Mouse (Mus musculus): ENCODE results near the gene Tle4. TPM values are rescaled to one million over a fixed set of nuclear protein-coding genes. Genes with fewer than 3 reads are reported as not detected.

Tle4 gene
- polyA plus RNA-seq, 1 experiment from 2014 or later = 33.9 TPM

GRCm38 (mm10) chr19:14547133-14547842, 50.6 kb downstream of the Tle4 start:
- Histone ChIP-seq H3K4me2 (no peak overlapping the region), H3K9ac (no peak overlapping the region), H3K36me3 (no peaks in the 10 kb centered on the region), H3K27me3 (no peaks in the 10 kb centered on the region), H3K27ac (replicated peaks) (no peak overlapping the region), H3K4me3 (no peak overlapping the region), H3K4me1 (replicated peaks) (peaks cover 13% of the 10 kb centered on the region), H3K9me3 (no peaks in the 10 kb centered on the region)
- WGBS = 91% methylated on average over 8 of the region's 8 CpGs
- no peak for ATAC-seq (ENCODE audit: low read depth)

DNA sequence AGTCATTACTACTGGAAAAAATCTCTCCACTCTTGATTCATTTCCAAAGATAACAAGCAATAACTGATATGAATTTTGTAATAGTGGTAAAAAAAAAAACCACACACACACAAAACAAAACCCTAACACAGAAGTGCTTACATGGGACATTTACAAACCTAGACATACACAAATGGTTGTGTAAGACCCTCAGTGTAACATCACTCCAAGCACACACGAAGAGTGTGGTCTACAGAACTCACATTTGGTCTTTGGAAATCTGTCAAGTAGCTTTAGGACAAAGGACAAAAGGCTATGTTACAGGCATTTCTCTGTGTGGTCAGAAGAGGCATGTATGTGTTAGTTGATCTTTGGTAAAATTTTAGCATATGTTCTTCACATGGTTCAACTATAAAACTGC, 52.4 kb downstream of the Tle4 start:
- no peak overlapping the region for H3K27ac ChIP-seq (replicated peaks)
- no peak overlapping the region for H3K4me3 ChIP-seq
- no peaks in the 10 kb centered on the region for H3K36me3 ChIP-seq
- WGBS = 83% methylated on average over 1 of the region's 1 CpGs
- no peaks in the 10 kb centered on the region for H3K27me3 ChIP-seq
- no peak overlapping the region for H3K4me2 ChIP-seq
- peaks cover 23% of the 10 kb centered on the region for H3K4me1 ChIP-seq (replicated peaks)
- no peak overlapping the region for H3K9ac ChIP-seq
- H3K9me3 ChIP-seq = no peaks in the 10 kb centered on the region
- no peak for ATAC-seq (ENCODE audit: low read depth)

- H3K9ac ChIP-seq = no peak overlapping the region
- no peak overlapping the region for H3K4me2 ChIP-seq
- H3K27me3 ChIP-seq = no peaks in the 10 kb centered on the region
- ATAC-seq (ENCODE audit: low read depth) = no peak
- H3K4me1 ChIP-seq (replicated peaks) = peaks cover 23% of the 10 kb centered on the region
- H3K4me3 ChIP-seq = no peak overlapping the region
- H3K27ac ChIP-seq (replicated peaks) = no peak overlapping the region
- no peaks in the 10 kb centered on the region for H3K36me3 ChIP-seq
- no peaks in the 10 kb centered on the region for H3K9me3 ChIP-seq
- WGBS = 77% methylated on average over 1 of the region's 1 CpGs
Observed at GRCm38 (mm10) chr19:14543305-14543704, 54.5 kb downstream of the Tle4 start.

GRCm38 (mm10) chr19:14540678-14541077, 57.2 kb downstream of the Tle4 start:
- no peaks in the 10 kb centered on the region for H3K9me3 ChIP-seq
- no peaks in the 10 kb centered on the region for H3K36me3 ChIP-seq
- no peak overlapping the region for H3K9ac ChIP-seq
- H3K27me3 ChIP-seq = no peaks in the 10 kb centered on the region
- peaks cover 23% of the 10 kb centered on the region for H3K4me1 ChIP-seq (replicated peaks)
- no peak overlapping the region for H3K27ac ChIP-seq (replicated peaks)
- no peak overlapping the region for H3K4me2 ChIP-seq
- no peak for ATAC-seq (ENCODE audit: low read depth)
- WGBS = 62% methylated on average over 3 of the region's 3 CpGs
- H3K4me3 ChIP-seq = no peak overlapping the region

- Histone ChIP-seq H3K4me2 (no peak overlapping the region), H3K4me3 (no peak overlapping the region), H3K9me3 (no peaks in the 10 kb centered on the region), H3K4me1 (replicated peaks) (peaks cover 5% of the 10 kb centered on the region; the same call in 1 of the 2 replicates), H3K36me3 (no peaks in the 10 kb centered on the region), H3K27me3 (no peaks in the 10 kb centered on the region), H3K9ac (no peak overlapping the region), H3K27ac (replicated peaks) (no peak overlapping the region)
- 90% methylated on average over 2 of the region's 2 CpGs for WGBS
- no peak for ATAC-seq (ENCODE audit: low read depth)
Observed at GRCm38 (mm10) chr19:14536676-14537075, 61.2 kb downstream of the Tle4 start.

GRCm38 (mm10) chr19:14534447-14534846, 63.4 kb downstream of the Tle4 start:
- no peaks in the 10 kb centered on the region for H3K36me3 ChIP-seq

DNA sequence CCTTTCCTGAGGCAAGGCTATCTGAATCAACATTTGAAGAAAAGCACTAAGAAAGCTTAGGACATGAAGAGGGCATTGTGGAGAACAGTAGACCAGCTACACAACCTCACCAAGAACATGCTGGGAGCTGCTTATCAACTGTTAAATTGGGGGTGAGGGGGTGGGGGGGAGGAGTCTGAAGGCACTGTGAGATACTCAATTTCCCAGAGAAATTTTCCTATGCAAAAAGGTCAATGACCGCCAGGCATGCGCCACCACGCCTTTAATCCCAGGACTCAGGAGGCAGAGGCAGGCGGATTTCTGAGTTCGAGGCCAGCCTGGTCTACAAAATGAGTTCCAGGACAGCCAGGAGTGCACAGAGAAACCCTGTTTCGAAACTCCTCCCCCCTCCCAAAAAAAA, 65.0 kb downstream of the Tle4 start:
- Histone ChIP-seq H3K27ac (replicated peaks) (no peak overlapping the region), H3K9ac (no peak overlapping the region), H3K9me3 (no peaks in the 10 kb centered on the region), H3K4me2 (no peak overlapping the region), H3K4me3 (no peak overlapping the region), H3K27me3 (no peaks in the 10 kb centered on the region), H3K36me3 (no peaks in the 10 kb centered on the region), H3K4me1 (replicated peaks) (no peaks in the 10 kb centered on the region)
- ATAC-seq (ENCODE audit: low read depth) = no peak
- 95% methylated on average over 6 of the region's 6 CpGs for WGBS

More at GRCm38 (mm10) chr19:14534447-14534846, 63.4 kb downstream of the Tle4 start:
- H3K4me2 ChIP-seq = no peak overlapping the region
- no peaks in the 10 kb centered on the region for H3K27me3 ChIP-seq
- no peak overlapping the region for H3K27ac ChIP-seq (replicated peaks)
- no peak for ATAC-seq (ENCODE audit: low read depth)
- H3K4me1 ChIP-seq (replicated peaks) = no peaks in the 10 kb centered on the region
- H3K4me3 ChIP-seq = no peak overlapping the region
- H3K9ac ChIP-seq = no peak overlapping the region
- H3K9me3 ChIP-seq = no peaks in the 10 kb centered on the region

DNA sequence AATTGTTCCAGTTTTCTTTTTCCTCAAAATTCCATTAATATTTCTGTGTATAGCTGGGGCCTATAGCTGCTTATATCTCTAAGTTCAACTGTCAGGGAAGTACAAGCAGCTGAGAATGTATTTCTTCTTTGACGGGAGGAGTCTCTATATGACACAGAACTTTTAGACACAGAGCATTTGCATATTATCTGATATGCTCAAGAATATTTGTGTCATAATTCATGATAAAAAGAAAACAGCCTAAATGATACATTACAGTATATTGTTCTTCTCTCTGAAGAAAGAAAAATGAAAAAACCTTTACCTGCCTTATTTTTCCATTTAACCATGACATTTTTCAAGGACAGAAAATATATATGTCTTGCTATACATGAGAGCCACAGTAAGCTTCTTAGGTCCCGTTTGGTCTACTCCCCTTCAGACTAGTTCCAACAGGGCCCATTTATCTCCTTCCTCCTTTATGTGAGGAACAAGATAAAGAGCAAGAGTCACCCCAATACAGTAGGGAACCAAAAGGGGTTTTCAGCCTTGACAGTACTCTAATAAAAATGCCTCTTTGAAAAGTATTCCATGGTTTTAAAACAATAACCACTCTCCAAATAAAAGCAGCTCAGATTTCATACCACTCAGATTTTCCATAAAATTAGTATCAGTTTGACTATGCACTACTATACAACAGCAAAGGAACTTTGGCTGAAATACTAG, 77.6 kb downstream of the Tle4 start:
- Histone ChIP-seq H3K9me3 (no peaks in the 10 kb centered on the region), H3K27ac (replicated peaks) (no peak overlapping the region), H3K4me3 (no peak overlapping the region), H3K4me2 (no peak overlapping the region), H3K9ac (no peak overlapping the region), H3K4me1 (replicated peaks) (peaks cover 15% of the 10 kb centered on the region), H3K36me3 (peaks cover 14% of the 10 kb centered on the region), H3K27me3 (no peaks in the 10 kb centered on the region)
- ATAC-seq (ENCODE audit: low read depth) = no peak
- 73% methylated on average over 2 of the region's 2 CpGs for WGBS

- H3K4me1 ChIP-seq (replicated peaks) = peaks cover 22% of the 10 kb centered on the region
- peaks cover 14% of the 10 kb centered on the region for H3K36me3 ChIP-seq
- no peak overlapping the region for H3K9ac ChIP-seq
- no peak overlapping the region for H3K27ac ChIP-seq (replicated peaks)
- no peaks in the 10 kb centered on the region for H3K27me3 ChIP-seq
- no peaks in the 10 kb centered on the region for H3K9me3 ChIP-seq
- no peak overlapping the region for H3K4me3 ChIP-seq
- ATAC-seq (ENCODE audit: low read depth) = no peak
- 85% methylated on average over 7 of the region's 7 CpGs for WGBS
- H3K4me2 ChIP-seq = no peak overlapping the region
Observed at GRCm38 (mm10) chr19:14519186-14519585, 78.7 kb downstream of the Tle4 start.

DNA sequence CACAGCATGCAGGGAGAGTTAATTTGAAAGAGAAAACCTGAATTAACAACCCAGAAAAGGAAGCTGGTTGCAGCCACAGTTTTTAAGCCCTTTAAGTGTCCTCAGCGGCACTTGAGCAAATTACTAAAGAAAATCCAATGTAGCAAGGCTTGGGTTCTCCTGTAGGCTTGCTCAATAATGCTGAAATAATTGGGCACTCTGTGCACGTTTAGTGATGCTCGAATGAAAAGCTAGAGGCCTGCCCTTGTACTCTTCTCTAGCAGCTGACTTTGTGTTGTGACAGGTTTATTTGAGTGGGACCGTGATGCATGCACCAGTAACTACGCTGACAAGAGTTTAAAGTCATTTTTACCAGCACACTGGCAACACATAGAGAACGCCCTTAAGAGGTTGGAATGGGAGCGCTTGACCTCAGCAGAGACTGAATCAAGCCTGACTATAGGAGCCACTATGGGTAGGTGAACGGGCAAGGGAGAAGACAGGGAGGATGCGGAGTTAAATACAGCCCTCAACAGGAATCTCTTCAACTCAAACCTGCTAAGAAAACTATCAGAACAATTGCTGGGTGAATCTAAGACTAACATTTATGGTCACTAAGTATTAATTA, 79.3 kb downstream of the Tle4 start:
- no peaks in the 10 kb centered on the region for H3K9me3 ChIP-seq
- H3K36me3 ChIP-seq = peaks cover 14% of the 10 kb centered on the region
- no peak overlapping the region for H3K4me3 ChIP-seq
- H3K4me2 ChIP-seq = no peak overlapping the region
- no peak overlapping the region; the same call in 1 of the 2 replicates for H3K27ac ChIP-seq (replicated peaks)
- 36% methylated on average over 9 of the region's 9 CpGs for WGBS
- no peaks in the 10 kb centered on the region for H3K27me3 ChIP-seq
- H3K9ac ChIP-seq = no peak overlapping the region
- peaks cover 27% of the 10 kb centered on the region for H3K4me1 ChIP-seq (replicated peaks)
- peak; percentile 50 for ATAC-seq (ENCODE audit: low read depth)

- Histone ChIP-seq H3K4me3 (no peak overlapping the region), H3K27ac (replicated peaks) (no peak overlapping the region), H3K9ac (no peak overlapping the region), H3K9me3 (no peaks in the 10 kb centered on the region), H3K27me3 (no peaks in the 10 kb centered on the region), H3K4me1 (replicated peaks) (peaks cover 27% of the 10 kb centered on the region), H3K36me3 (peaks cover 14% of the 10 kb centered on the region), H3K4me2 (no peak overlapping the region)
- ATAC-seq (ENCODE audit: low read depth) = no peak
- WGBS = 98% methylated on average over 1 of the region's 1 CpGs
Observed at GRCm38 (mm10) chr19:14516420-14516819, 81.4 kb downstream of the Tle4 start.

DNA sequence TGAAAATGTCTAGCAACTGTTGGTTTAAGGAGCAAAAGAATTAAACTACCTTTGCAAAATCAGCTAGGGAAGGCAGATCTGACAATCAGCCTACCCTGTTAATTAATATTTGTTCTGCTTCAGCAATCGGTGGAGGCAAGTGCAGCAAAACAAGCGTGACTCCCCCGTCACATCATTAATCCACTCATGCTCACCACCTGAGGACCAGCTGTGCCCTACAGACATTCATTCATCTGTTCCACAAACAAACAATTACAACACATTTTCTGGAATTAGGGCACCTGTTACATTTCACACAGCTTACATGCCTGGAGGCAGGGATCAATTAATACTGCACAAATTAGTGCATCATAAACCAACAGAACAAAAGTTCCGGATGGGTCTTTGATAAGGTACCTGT, 89.0 kb downstream of the Tle4 start:
- no peak overlapping the region for H3K27ac ChIP-seq (replicated peaks)
- no peaks in the 10 kb centered on the region for H3K9me3 ChIP-seq
- ATAC-seq (ENCODE audit: low read depth) = 0 out of 2 replicates have a peak, but pooled peaks have one; percentile 42
- WGBS = 24% methylated on average over 4 of the region's 4 CpGs
- H3K4me2 ChIP-seq = no peak overlapping the region
- H3K4me3 ChIP-seq = no peak overlapping the region
- no peaks in the 10 kb centered on the region for H3K27me3 ChIP-seq
- peaks cover 43% of the 10 kb centered on the region for H3K4me1 ChIP-seq (replicated peaks)
- H3K9ac ChIP-seq = no peak overlapping the region
- H3K36me3 ChIP-seq = peaks cover 4% of the 10 kb centered on the region; the same call in 1 of the 2 replicates
